Mouse (Mus musculus) olfactory bulb, adult 2 months (tissue): ENCODE data around the gene Gm20695. TPM values are rescaled to one million over a fixed set of nuclear protein-coding genes. Genes with fewer than 3 reads are reported as not detected.

ENCODE experiments used
- H3K27ac ChIP-seq: fragments of 200-500 bp; 2 replicates; pipeline ENCODE4 v1.5.1; 2012; ENCODE audit warnings: low read depth, low read length; ENCODE audit not compliant: insufficient read depth
- H3K4me1 ChIP-seq: fragments of 200-500 bp; 2 replicates; pipeline ENCODE4 v1.6.1; 2012; ENCODE audit warnings: low read length; ENCODE audit not compliant: control insufficient read depth, insufficient read depth
- H3K4me3 ChIP-seq: fragments of 200-500 bp; 2 replicates; pipeline ENCODE4 v1.5.1; 2012; ENCODE audit warnings: mild to moderate bottlenecking, low read depth, low read length, moderate library complexity; ENCODE audit not compliant: insufficient read depth
- CTCF ChIP-seq: fragments of 200-500 bp; IDR thresholded peaks from 2 replicates; pipeline ENCODE4 v1.5.1; 2012; ENCODE audit warnings: low read depth, mild to moderate bottlenecking, low read length, moderate library complexity; ENCODE audit not compliant: insufficient read depth
- POLR2A ChIP-seq: fragments of 200-500 bp; IDR thresholded peaks from 2 replicates; pipeline ENCODE4 v1.6.1; 2012; ENCODE audit warnings: mild to moderate bottlenecking, low read depth, low read length, moderate library complexity; ENCODE audit not compliant: insufficient read depth
- WGBS: fragments of 180-500 bp; shearing (Covaris S2); methylation state at CpG from one replicate; pipeline ENCODE4 v1.1.7; 2018; 5-methylcytosine and 5-hydroxymethylcytosine counted together
- polyA plus RNA-seq: library from polyadenylated mRNA; stranded (reverse); fragments of >200 nt; gene quantifications from 2 replicates; pipeline ENCODE4 v1.2.4, GENCODE M21; 2012; ENCODE audit warnings: low replicate concordance; ENCODE audit not compliant: missing spikeins, insufficient read depth, insufficient read length

Gm20695 gene
- polyA plus RNA-seq, 1 experiment, result not detected

DNA sequence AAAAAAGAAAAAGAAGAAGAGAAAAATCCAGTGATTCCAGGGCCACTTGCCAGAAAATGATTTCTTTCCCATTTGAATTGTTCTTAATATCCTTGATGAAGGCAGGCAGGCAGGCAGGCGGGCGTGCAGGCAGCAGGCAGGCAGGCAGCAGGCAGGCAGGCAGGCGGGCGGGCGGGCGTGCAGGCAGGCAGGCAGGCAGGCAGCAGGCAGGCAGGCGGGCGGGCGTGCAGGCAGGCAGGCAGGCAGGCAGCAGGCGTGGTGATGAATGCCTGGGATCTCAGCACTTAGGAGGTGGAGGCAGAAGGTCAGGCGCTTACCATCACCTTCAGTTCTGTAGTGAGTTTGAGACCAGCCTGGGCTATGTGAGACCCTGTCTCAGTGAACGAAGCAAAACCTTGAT, 31.9 kb upstream of the Gm20695 start:
- Histone ChIP-seq H3K27ac (no peak overlapping the region), H3K4me1 (peaks cover 14% of the 10 kb centered on the region), H3K4me3 (no peak overlapping the region)
- no peak for TF ChIP-seq POLR2A
- no peak for TF ChIP-seq CTCF
- WGBS, result 56% methylated on average over 12 of the region's 12 CpGs

DNA sequence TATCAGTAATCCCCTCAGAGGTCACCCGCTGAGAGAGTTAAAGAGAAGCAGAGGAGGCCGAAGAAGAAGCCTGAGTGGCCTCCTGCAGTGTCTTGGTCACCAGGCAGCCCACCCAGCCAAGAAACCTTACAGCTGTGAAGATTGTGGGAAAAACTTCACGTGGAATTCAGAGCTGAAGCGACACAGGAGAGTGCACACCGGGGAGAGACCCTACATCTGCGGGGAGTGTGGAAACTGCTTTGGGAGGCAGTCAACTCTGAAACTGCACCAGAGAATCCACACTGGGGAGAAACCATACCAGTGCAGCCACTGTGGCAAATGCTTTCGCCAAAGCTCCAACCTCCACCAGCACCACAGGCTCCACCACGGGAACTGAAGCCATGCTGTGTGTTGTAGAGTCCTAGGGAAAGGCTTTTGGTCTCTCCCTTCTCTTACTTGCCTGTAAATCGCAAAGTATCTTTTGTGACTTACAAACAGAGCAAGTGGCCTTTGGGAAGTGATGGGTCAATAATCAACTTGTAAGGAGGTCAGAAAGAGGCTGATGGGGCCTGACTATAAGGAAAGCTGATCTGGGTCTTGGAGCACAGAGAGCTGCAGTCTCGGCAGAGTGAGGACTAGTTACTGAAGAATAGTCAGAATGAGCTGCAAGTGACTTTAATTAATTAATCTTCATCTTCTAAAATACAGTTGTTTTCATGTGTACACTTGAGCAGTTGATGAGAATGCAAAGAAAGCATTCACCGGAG, 29.8 kb upstream of the Gm20695 start:
- Histone ChIP-seq H3K4me3 (no peak overlapping the region), H3K27ac (no peak overlapping the region), H3K4me1 (peaks cover 6% of the 10 kb centered on the region)
- TF ChIP-seq CTCF (no peak), POLR2A (no peak)
- WGBS, result 65% methylated on average over 11 of the region's 11 CpGs

DNA sequence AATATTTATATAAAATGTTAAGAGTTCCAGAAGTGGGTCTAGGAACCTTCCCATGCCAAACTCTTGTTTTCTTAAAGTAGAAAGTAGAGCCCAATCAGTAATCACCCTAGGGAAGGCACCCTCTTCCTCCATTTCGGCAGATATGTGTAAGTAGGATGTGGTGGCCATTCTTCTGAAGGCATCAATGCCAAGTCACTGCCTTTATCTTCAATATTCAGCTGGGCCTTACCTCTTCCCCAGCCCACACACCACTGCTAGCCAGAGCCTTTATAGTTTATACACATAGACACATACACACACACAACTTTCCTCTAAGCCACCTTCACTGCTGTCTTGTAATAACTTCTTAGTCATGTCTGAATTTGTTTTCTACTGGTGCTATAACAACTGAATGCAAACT, 28.7 kb upstream of the Gm20695 start:
- TF ChIP-seq POLR2A, result no peak
- TF ChIP-seq CTCF, result no peak
- no peak overlapping the region for H3K4me3 ChIP-seq
- H3K27ac ChIP-seq, result no peak overlapping the region
- H3K4me1 ChIP-seq, result peaks cover 6% of the 10 kb centered on the region
- 88% methylated on average over 1 of the region's 1 CpGs for WGBS

DNA sequence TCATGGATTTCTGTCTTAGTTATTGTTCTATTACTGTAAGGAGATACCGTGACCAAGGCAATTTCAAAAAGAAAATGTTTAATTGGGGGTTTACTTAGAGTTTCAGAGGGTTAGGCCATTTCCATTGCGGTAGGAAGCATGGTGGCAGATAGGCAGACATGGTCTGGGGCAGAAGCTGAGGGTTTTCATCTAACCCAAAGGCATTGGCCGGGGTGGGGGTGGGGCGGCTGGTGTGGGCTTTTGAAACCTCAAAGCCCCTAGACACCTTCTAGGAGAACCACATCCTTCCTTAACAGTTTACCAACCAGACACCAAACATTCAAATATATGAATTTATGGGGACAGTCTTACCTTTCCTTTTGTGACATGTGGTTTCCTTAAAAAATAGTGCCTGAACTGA, 25.2 kb upstream of the Gm20695 start:
- H3K27ac ChIP-seq, result no peak overlapping the region
- no peak overlapping the region for H3K4me3 ChIP-seq
- 95% methylated on average over 4 of the region's 4 CpGs for WGBS
- no peak for TF ChIP-seq POLR2A
- no peak for TF ChIP-seq CTCF
- peaks cover 4% of the 10 kb centered on the region; the same call in 1 of the 2 replicates for H3K4me1 ChIP-seq

DNA sequence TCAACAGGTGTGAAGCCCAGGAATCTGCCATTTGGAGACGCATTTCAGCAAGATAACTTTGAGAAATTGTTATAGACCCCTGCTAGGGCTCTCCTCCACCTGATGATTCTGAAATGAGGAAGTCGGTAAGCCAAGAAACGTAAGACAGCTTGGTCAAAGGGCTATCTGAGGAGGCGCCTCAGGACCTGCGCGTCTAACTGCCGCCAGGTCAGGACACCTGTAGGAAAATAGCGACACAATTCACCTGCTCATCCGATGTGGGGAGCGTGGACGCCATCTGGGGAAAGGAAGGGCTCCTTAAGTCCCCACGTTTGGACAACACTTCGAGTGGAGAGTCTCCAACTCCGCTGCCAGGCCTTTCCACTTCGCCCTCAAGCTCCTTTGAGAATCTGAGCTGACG, 12.6 kb upstream of the Gm20695 start:
- TF ChIP-seq POLR2A, result no peak
- no peak for TF ChIP-seq CTCF
- peaks cover 3% of the 10 kb centered on the region; the same call in 1 of the 2 replicates for H3K4me1 ChIP-seq
- 2% methylated on average over 16 of the region's 16 CpGs for WGBS
- no peak overlapping the region for H3K27ac ChIP-seq
- H3K4me3 ChIP-seq, result peak overlapping the region; percentile 59

DNA sequence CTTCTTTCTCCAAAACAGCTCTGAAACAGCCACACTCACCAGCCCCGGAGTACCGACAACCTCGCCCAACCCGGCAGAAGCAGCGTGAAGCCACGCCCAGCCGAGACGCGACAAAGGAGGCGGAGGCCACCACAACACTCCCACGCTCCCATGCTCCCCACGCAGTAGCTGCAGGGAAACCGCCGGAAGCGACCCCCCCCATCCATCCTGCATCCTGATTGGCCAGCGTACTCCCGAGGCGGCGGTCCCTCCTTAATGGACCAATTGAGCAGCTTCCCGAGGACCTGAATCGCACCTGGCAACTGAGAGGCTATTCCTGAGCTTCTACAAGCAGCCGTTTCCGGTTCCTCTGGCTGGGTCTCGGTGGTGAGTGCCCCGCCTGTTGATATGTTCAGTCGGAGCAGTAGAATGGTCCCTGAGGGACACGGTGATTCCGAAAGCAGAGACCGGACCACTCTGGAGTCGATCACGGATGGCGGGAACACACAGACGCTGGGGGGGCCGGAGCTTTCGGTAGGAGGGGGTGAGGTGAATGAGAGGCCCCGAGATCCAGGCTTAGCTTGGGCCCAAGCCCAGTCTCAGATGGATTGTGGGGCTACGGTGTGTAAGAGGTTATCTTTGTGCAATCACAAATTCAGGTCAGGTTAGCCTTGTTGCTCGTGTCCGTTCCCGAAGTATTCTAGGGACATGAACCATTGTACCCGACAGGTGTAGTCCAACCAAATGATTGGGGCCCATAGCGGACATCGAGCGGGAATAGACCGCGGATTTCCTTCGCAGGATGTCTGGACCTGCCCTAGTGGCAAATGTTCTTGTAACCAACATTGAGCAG, 12.0 kb upstream of the Gm20695 start, which contains the start of gene Naa60:
Gene Naa60 (plus strand): TSS at position 160 of the 832 bp plus-strand sequence.
- 4% methylated on average over 47 of the region's 47 CpGs for WGBS
- Histone ChIP-seq H3K4me1 (peaks cover 3% of the 10 kb centered on the region; the same call in 1 of the 2 replicates), H3K4me3 (peak within 1 kb of the TSS; percentile 59), H3K27ac (no peak within 1 kb of the TSS; the same call in 1 of the 2 replicates)
- TF ChIP-seq POLR2A (no peak), CTCF (no peak)

DNA sequence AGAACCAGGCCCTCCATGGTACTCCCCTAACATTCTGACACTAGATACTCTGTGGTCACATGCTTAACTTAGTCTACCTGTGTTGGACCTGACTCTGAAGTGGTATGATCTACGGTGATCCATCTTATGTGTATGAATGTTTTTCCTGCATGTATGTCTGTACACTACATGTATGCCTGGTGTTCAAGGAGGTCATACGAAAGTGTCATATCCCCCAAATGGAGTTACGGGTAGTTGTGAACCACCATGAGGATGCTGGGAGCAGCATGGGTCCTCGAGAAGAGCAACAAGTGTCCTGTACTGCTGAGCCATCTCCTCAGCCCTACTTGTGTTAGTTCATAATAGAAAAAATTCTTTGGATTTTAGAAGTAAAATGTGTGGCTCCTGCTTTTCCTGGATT, 8.1 kb upstream of the Gm20695 start:
- 93% methylated on average over 4 of the region's 4 CpGs for WGBS
- no peak overlapping the region for H3K4me3 ChIP-seq
- TF ChIP-seq POLR2A, result no peak
- peaks cover 4% of the 10 kb centered on the region; the same call in 1 of the 2 replicates for H3K4me1 ChIP-seq
- no peak overlapping the region for H3K27ac ChIP-seq

DNA sequence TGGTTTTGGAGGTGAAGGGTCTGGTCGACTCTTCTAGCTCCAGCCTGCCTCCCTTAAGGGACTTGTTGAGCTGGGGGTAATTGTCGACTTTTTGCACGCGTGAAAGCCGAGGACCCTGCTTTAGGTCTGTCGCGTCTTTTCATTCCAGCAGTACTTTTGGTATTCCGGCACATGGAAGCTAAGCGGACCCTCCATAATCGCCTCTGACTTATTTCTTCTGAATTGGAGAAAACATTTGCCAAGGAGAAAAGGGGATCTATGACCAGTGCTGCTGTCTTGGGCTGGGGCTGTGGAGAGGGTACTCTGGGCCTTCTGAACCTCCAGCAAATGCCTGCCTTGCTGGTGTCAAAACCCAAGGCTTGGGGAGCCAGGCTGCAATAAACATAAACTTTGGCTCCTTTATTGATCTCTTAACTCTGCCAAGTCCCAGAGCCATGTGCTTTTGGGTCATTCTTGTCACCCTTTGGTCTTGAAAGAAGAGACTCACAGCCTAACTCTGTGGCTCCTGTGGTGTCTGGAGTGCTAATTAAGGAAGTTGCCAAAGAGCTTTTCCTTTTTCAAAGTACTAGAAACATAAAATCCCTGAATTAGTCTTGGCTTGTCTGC, 720 bp downstream of the Gm20695 start:
- Histone ChIP-seq H3K4me1 (peaks cover 11% of the 10 kb centered on the region), H3K27ac (peak overlapping the region; percentile 86), H3K4me3 (peak overlapping the region; percentile 83)
- no peak for TF ChIP-seq CTCF
- no peak for TF ChIP-seq POLR2A
- WGBS, result under 1% methylated on average over 10 of the region's 10 CpGs
